Mouse (Mus musculus) olfactory bulb, adult 2 months (tissue): ENCODE data around the gene Zmiz2.

Experiments
- CTCF ChIP-seq: fragments of 200-500 bp; IDR thresholded peaks from 2 replicates; pipeline ENCODE4 v1.5.1; 2012; ENCODE audit warnings: low read depth, mild to moderate bottlenecking, low read length, moderate library complexity; ENCODE audit not compliant: insufficient read depth
- POLR2A ChIP-seq: fragments of 200-500 bp; IDR thresholded peaks from 2 replicates; pipeline ENCODE4 v1.6.1; 2012; ENCODE audit warnings: mild to moderate bottlenecking, low read depth, low read length, moderate library complexity; ENCODE audit not compliant: insufficient read depth

- TF ChIP-seq CTCF, result no peak
- TF ChIP-seq POLR2A, result no peak
Observed at GRCm38 (mm10) chr11:6406251-6407161, 17.6 kb downstream of the Zmiz2 start.
